Mouse (Mus musculus): ENCODE results near the gene Nt5dc2. TPM values are rescaled to one million over a fixed set of nuclear protein-coding genes. Genes with fewer than 3 reads are reported as not detected.
A peak's percentile ranks its signal among the peaks of the same experiment; 100 is the strongest.

Nt5dc2 gene
- total and polyA plus RNA-seq, 2 experiments: 3.0 to 17.5 TPM

DNA sequence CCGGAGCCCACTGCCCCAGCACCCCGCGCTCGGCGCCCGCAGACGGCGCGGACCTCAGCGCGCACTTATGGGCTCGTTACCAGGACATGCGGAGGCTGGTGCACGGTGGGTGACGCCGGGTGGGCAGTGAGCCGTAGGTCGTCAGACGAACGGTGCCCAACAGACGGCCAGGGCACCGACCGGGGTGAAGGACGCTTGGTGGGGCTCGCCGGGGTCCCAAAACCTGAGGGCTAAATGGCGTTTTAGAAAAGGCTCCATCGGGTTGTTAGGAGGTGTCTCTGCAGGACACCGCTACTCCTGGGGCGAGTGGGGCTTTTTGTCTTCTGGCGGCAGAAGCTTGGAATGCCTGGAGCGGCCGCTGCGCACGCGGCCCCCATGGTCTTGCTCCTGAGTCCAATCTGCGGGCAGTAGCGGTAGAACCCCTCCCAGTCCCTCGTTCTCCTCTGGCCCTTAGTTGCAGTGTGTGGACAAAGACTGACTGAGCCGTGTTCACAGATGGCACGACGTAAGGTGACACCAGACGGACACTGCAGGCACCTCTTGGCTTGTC is 494 bp downstream of the Nt5dc2 start:
- Histone ChIP-seq H3K27me3 (ENCODE audit: control insufficient read depth, insufficient read depth, low read length) (no peaks in the 10 kb centered on the region; the same call in 1 of the 2 replicates), H3K4me1 (ENCODE audit: control insufficient read depth, insufficient read depth, low read length) (peaks cover 11% of the 10 kb centered on the region), H3K9ac (ENCODE audit: low read depth, low read length) (peak overlapping the region; percentile 91), H3K79me2 (ENCODE audit: control insufficient read depth, insufficient read depth, low read length) (peaks cover 8% of the 10 kb centered on the region; the same call in 1 of the 2 replicates), H3K36me3 (ENCODE audit: control insufficient read depth, insufficient read depth, low read length) (no peaks in the 10 kb centered on the region), H3K27ac (replicated peaks; ENCODE audit: insufficient read depth, low read depth, low read length) (no peak overlapping the region), H3K4me3 (ENCODE audit: insufficient read depth, low read depth, low read length) (peak overlapping the region; percentile 64)
- WGBS: 5% methylated on average over 43 of the region's 43 CpGs
- TF ChIP-seq CTCF (IDR thresholded peaks at IDR 0.05; ENCODE audit: low read depth, low read length): no peak
- TF ChIP-seq POLR2A (IDR thresholded peaks at IDR 0.05; ENCODE audit: extremely low read depth, insufficient read depth, low read length): no peak
- no peak for DNase-seq (ENCODE audit: extremely low read depth, low read depth, low spot score)

DNA sequence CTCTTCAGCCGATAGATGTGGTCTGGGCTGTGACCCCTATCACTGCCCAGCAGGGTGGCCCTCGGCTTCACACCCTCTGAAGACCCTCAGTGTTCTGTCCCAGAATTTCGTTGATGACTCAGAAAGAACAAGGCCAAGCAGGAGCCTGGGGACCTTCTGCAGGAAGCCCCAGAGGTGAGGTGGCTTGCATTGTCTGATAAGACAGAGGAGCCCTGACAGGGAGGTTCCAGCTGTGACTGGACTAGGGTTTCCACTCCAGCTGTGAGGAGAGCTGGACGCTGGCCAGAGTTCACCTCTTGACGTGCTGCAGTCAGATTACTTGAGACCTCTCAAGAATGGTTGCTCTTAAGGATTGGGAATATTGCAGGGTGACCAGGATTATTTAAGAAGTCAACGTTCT is 1.2 kb downstream of the Nt5dc2 start:
- Histone ChIP-seq H3K4me3 (ENCODE audit: insufficient read depth, low read depth, low read length) (no peak overlapping the region), H3K36me3 (ENCODE audit: control insufficient read depth, insufficient read depth, low read length) (no peaks in the 10 kb centered on the region), H3K27me3 (ENCODE audit: control insufficient read depth, insufficient read depth, low read length) (no peaks in the 10 kb centered on the region; the same call in 1 of the 2 replicates), H3K27ac (replicated peaks; ENCODE audit: insufficient read depth, low read depth, low read length) (no peak overlapping the region), H3K4me1 (ENCODE audit: control insufficient read depth, insufficient read depth, low read length) (peaks cover 7% of the 10 kb centered on the region), H3K79me2 (ENCODE audit: control insufficient read depth, insufficient read depth, low read length) (peaks cover 3% of the 10 kb centered on the region; the same call in 1 of the 2 replicates), H3K9ac (ENCODE audit: low read depth, low read length) (no peak overlapping the region)
- 38% methylated on average over 6 of the region's 6 CpGs for WGBS
- DNase-seq (ENCODE audit: extremely low read depth, low read depth, low spot score): no peak
- no peak for TF ChIP-seq CTCF (IDR thresholded peaks at IDR 0.05; ENCODE audit: low read depth, low read length)
- TF ChIP-seq POLR2A (IDR thresholded peaks at IDR 0.05; ENCODE audit: extremely low read depth, insufficient read depth, low read length): no peak

DNA sequence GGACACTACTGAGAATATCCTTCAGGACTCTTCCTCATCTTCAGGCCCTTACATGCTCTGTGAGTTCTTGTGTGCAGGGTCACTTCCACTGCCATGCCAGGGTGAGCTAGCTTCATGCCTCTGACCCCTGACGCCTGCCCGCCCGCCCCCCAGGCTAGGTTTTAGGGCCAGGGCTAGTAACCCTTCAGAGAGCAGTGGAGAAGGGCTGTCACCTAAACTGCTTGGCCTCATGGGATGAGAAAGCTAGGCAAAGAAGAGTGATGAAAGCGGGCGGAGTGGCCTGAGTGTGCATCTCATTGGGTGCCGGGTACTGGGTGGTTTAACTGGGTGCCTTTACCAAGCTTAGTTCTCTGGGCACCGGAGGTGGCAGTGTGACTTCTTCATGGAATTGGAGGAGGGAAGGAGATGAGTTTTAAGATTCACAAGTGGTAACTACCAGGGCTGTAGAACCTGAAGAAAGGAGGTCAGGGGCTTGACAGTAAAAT is 1.7 kb downstream of the Nt5dc2 start:
- H3K27ac ChIP-seq (replicated peaks; ENCODE audit: insufficient read depth, low read depth, low read length): no peak overlapping the region
- WGBS: 91% methylated on average over 7 of the region's 7 CpGs
- H3K27me3 ChIP-seq (ENCODE audit: control insufficient read depth, insufficient read depth, low read length): no peaks in the 10 kb centered on the region; the same call in 1 of the 2 replicates
- no peak overlapping the region for H3K9ac ChIP-seq (ENCODE audit: low read depth, low read length)
- DNase-seq (ENCODE audit: extremely low read depth, low read depth, low spot score): no peak
- no peaks in the 10 kb centered on the region for H3K79me2 ChIP-seq (ENCODE audit: control insufficient read depth, insufficient read depth, low read length)
- no peak for TF ChIP-seq CTCF (IDR thresholded peaks at IDR 0.05; ENCODE audit: low read depth, low read length)
- TF ChIP-seq POLR2A (IDR thresholded peaks at IDR 0.05; ENCODE audit: extremely low read depth, insufficient read depth, low read length): no peak
- no peaks in the 10 kb centered on the region for H3K36me3 ChIP-seq (ENCODE audit: control insufficient read depth, insufficient read depth, low read length)
- H3K4me1 ChIP-seq (ENCODE audit: control insufficient read depth, insufficient read depth, low read length): peaks cover 4% of the 10 kb centered on the region; the same call in 1 of the 2 replicates
- no peak overlapping the region for H3K4me3 ChIP-seq (ENCODE audit: insufficient read depth, low read depth, low read length)

DNA sequence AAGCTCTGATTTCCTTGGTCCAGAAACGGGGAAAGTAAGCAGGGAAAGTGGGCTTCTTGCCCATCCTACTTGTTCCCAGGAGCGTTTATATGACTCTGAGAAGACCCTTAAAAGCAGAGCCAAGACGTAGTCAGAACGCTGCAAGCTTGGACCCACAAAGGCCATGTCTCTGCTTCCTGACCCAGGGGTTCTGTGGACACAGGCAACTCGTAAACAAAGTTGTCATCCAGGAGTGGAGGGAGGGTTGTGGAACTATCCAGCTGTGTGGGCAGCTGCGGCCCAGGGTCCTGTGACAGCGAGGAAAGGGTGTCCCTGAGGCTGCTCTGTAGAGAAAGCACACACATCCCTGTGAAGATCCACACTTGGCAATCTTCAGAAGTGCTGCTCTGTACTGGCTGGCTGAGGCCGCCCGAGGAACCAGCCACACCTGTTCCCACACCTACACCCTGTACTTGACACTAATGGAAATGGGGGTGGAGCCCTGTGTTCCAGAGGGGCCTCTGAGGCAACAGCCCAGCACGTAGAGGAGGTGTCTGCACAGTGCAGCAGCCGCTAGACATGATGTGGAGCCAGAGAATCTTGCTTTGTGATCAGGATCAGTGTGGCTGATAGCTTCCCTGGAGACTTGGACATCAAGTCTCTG is 2.3 kb downstream of the Nt5dc2 start:
- Histone ChIP-seq H3K27me3 (ENCODE audit: control insufficient read depth, insufficient read depth, low read length) (no peaks in the 10 kb centered on the region; the same call in 1 of the 2 replicates), H3K4me1 (ENCODE audit: control insufficient read depth, insufficient read depth, low read length) (peaks cover 4% of the 10 kb centered on the region; the same call in 1 of the 2 replicates), H3K9ac (ENCODE audit: low read depth, low read length) (no peak overlapping the region), H3K79me2 (ENCODE audit: control insufficient read depth, insufficient read depth, low read length) (no peaks in the 10 kb centered on the region), H3K36me3 (ENCODE audit: control insufficient read depth, insufficient read depth, low read length) (no peaks in the 10 kb centered on the region), H3K27ac (replicated peaks; ENCODE audit: insufficient read depth, low read depth, low read length) (no peak overlapping the region), H3K4me3 (ENCODE audit: insufficient read depth, low read depth, low read length) (no peak overlapping the region)
- WGBS: 69% methylated on average over 11 of the region's 11 CpGs
- TF ChIP-seq POLR2A (IDR thresholded peaks at IDR 0.05; ENCODE audit: extremely low read depth, insufficient read depth, low read length) (no peak), CTCF (IDR thresholded peaks at IDR 0.05; ENCODE audit: low read depth, low read length) (no peak)
- no peak for DNase-seq (ENCODE audit: extremely low read depth, low read depth, low spot score)

DNA sequence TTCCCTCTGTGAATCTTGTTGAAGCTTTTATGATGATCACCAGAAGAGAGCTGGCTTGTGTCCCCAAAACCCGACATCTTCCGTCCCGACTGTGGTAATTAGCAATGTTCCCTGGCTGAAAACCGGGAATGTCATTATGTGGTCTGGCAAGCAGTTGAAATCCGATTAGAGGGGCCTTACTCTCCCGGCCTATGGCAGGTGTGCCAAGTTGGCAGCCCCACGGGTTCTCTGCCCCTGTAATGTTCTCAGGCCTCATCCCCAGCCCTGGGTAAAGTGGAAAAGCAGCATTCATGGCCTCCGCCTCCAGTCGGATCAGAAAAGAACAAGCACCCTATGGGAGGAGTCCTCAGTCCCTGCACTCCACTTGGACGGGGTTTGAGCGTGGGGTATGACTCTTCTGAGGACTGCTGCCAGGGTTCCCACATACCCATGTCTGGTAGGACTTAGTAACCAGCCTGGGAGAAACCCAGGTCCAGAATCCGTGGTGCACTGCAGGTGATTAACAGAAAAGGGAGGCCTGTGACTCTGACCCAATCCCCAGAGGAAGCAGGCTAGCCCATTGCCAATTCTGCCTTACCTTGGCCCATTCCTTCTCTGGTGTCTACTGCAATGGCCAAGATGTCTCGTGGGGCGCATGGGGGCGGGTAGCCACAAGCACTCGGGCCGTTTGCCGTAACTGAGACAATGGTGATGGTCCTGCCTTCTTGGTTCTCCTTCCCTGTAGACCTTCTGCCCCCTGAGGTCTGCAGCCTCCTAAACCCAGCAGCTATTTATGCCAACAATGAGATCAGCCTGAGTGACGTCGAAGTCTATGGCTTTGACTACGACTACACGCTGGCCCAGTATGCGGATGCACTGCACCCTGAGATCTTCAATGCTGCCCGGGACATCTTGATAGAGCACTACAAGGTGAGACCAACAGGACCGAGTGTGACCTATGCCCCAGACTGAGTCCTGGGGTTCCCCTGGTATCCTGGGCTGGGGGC is 3.5 kb downstream of the Nt5dc2 start:
- Histone ChIP-seq H3K79me2 (ENCODE audit: control insufficient read depth, insufficient read depth, low read length) (no peaks in the 10 kb centered on the region), H3K36me3 (ENCODE audit: control insufficient read depth, insufficient read depth, low read length) (no peaks in the 10 kb centered on the region), H3K27ac (replicated peaks; ENCODE audit: insufficient read depth, low read depth, low read length) (no peak overlapping the region), H3K27me3 (ENCODE audit: control insufficient read depth, insufficient read depth, low read length) (no peaks in the 10 kb centered on the region; the same call in 1 of the 2 replicates), H3K9ac (ENCODE audit: low read depth, low read length) (no peak overlapping the region), H3K4me3 (ENCODE audit: insufficient read depth, low read depth, low read length) (no peak overlapping the region), H3K4me1 (ENCODE audit: control insufficient read depth, insufficient read depth, low read length) (peaks cover 4% of the 10 kb centered on the region; the same call in 1 of the 2 replicates)
- no peak for TF ChIP-seq POLR2A (IDR thresholded peaks at IDR 0.05; ENCODE audit: extremely low read depth, insufficient read depth, low read length)
- TF ChIP-seq CTCF (IDR thresholded peaks at IDR 0.05; ENCODE audit: low read depth, low read length): no peak
- WGBS: 85% methylated on average over 25 of the region's 25 CpGs
- DNase-seq (ENCODE audit: extremely low read depth, low read depth, low spot score): no peak
